Mouse (Mus musculus) intestine, postnatal 0 days (tissue): Measurements from ENCODE around the gene Exoc3l2. TPM values are rescaled to one million over a fixed set of nuclear protein-coding genes. Genes with fewer than 3 reads are reported as not detected.
"Not testable (repeated sequence)": the region's sequence is repeated elsewhere in the genome, so short reads cannot be mapped to it uniquely, and the experiment has no call there.

ENCODE experiments used
- ATAC-seq: fragments of 200-750 bp; cut with Nextera tagmentation; 2 replicates; pipeline ENCODE4 v1.8.0; 2017; ENCODE audit warnings: mild to moderate bottlenecking, moderate TSS enrichment, moderate library complexity
- H3K27ac ChIP-seq: fragments of 300-500 bp; sonication (generic); 2 replicates; pipeline ENCODE4 v1.5.1; 2014; ENCODE audit warnings: mild to moderate bottlenecking, low read depth, low read length, moderate library complexity
- H3K27me3 ChIP-seq: fragments of 300-500 bp; sonication (generic); replicated peaks from 2 replicates; pipeline ENCODE4 v1.6.1; 2014; ENCODE audit warnings: low read length, mixed read lengths; ENCODE audit not compliant: control insufficient read depth, insufficient read depth
- H3K36me3 ChIP-seq: fragments of 300-500 bp; sonication (generic); 2 replicates; pipeline ENCODE4 v1.6.1; 2014; ENCODE audit warnings: mild to moderate bottlenecking, moderate library complexity; ENCODE audit not compliant: control insufficient read depth, insufficient read depth
- H3K4me1 ChIP-seq: fragments of 300-500 bp; sonication (generic); replicated peaks from 2 replicates; pipeline ENCODE4 v1.6.1; 2014; ENCODE audit warnings: antibody characterized with exemption, low read length, mixed read lengths; ENCODE audit not compliant: control insufficient read depth, insufficient read depth
- H3K4me2 ChIP-seq: fragments of 300-500 bp; sonication (generic); replicated peaks from 2 replicates; pipeline ENCODE4 v1.6.1; 2014; ENCODE audit warnings: low read depth, mild to moderate bottlenecking, moderate library complexity
- H3K4me3 ChIP-seq: fragments of 300-500 bp; sonication (generic); 2 replicates; pipeline ENCODE4 v1.5.1; 2014; ENCODE audit warnings: low read depth, low read length
- H3K9ac ChIP-seq: fragments of 300-500 bp; sonication (generic); 2 replicates; pipeline ENCODE4 v1.6.1; 2014; ENCODE audit warnings: mild to moderate bottlenecking, low read depth, low read length
- H3K9me3 ChIP-seq: fragments of 300-500 bp; sonication (generic); 2 replicates; pipeline ENCODE4 v1.6.1; 2016; ENCODE audit warnings: mixed run types; ENCODE audit not compliant: control insufficient read depth
- CTCF ChIP-seq: sonication (generic); IDR thresholded peaks from 2 replicates; pipeline ENCODE4 v1.5.1; 2016; ENCODE audit warnings: low read depth, mild to moderate bottlenecking, control low read depth, antibody characterized with exemption, moderate library complexity
- WGBS: fragments of 180-500 bp; shearing (Covaris S2); extraction: QIAGEN DNeasy Blood & Tissue Kit; methylation state at CpG from one replicate; pipeline ENCODE4 v1.1.7; 2014; 5-methylcytosine and 5-hydroxymethylcytosine counted together
- polyA plus RNA-seq: library from polyadenylated mRNA; unstranded; fragments of >200 nt; fragmentation: Nextera tagmentation; extraction: Ambion mirVana; gene quantifications from 2 replicates; pipeline ENCODE4 v1.2.1, GENCODE M21; 2015

Exoc3l2 gene
- polyA plus RNA-seq, 1 experiment from 2014 or later, result 1.1 TPM

DNA sequence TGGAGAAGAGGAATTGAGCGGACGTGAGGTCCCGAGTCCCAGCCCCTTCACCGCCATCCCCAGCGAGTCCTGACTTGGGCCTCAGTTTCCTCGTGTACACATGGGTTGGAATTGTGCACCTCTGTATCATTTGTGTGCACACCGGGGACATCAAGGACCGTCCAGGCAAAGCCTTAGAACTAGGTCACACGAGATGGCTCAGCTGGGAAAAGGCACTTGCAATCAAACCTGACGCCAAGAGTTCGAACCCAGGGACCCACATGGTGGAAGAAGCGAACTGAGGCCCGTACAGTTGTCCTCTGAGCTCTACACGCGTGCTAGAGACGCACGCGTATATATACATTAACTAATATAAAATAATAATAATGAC lies 44.5 kb downstream of the Exoc3l2 start:
- peak overlapping the region; percentile 90 for H3K4me2 ChIP-seq
- H3K9ac ChIP-seq, result peak overlapping the region; percentile 54
- no peaks in the 10 kb centered on the region for H3K9me3 ChIP-seq
- H3K4me1 ChIP-seq, result 0 out of 2 replicates have a peak, but pooled peaks cover 5% of the 10 kb centered on the region
- no peak for ATAC-seq
- peak overlapping the region; percentile 83 for H3K4me3 ChIP-seq
- no peaks in the 10 kb centered on the region for H3K36me3 ChIP-seq
- no peak overlapping the region; the same call in 1 of the 2 replicates for H3K27ac ChIP-seq
- no peak for TF ChIP-seq CTCF
- no peaks in the 10 kb centered on the region for H3K27me3 ChIP-seq
- WGBS, result 5% methylated on average over 18 of the region's 18 CpGs

DNA sequence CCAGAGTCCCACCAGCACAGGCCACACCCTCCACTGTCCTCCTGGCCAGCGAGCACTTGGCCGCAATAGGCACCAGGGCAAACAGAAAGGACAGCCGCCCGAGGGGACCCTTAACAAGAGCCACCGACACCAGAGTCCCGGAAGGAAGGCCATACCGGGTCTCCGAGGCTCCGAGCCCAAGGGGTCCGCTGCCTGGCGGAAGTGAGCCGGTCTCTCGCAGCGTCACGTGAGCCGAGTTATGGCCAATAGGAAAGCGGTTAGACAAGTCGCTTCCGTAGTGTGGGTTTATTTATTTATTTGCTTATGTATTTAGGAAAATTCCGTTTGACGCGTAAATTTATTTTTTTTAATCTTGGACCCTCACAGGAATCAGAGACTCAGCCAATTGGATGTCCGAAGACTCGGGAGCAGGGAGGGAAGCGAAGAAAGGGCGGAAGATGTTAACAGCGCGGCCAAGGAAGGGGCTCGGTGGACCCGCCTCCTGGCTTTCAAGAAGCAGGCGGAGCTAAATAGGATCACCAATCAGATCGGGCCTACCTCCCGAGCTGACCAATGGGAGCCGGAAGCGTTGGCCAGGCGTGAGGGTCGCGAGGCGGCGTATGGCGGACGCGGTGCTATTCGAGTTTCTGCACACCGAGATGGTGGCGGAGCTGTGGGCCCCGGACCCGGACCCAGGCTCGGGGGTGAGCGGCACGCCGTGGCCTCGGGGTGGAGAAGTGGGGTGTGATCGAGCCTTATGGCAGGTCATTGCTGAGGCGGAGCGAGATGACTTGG lies 45.2 kb downstream of the Exoc3l2 start, which contains the start of the genes Bloc1s3 and Trappc6a:
Bloc1s3 (minus strand) TSS at position 218 of the 774 bp plus-strand sequence.
Trappc6a (plus strand) TSS at position 246 of the 774 bp plus-strand sequence.
- WGBS, result under 1% methylated on average over 56 of the region's 56 CpGs
- no peak for TF ChIP-seq CTCF
- Histone ChIP-seq H3K27ac (peak within 1 kb of the TSS; percentile 46), H3K27me3 (no peaks in the 10 kb centered on the region), H3K4me2 (peak within 1 kb of the TSS; percentile 90), H3K4me3 (peak within 1 kb of the TSS; percentile 83), H3K36me3 (no peaks in the 10 kb centered on the region), H3K4me1 (0 out of 2 replicates have a peak, but pooled peaks cover 5% of the 10 kb centered on the region), H3K9me3 (no peaks in the 10 kb centered on the region), H3K9ac (peak within 1 kb of the TSS; percentile 54)
- ATAC-seq, result peak; percentile 91

DNA sequence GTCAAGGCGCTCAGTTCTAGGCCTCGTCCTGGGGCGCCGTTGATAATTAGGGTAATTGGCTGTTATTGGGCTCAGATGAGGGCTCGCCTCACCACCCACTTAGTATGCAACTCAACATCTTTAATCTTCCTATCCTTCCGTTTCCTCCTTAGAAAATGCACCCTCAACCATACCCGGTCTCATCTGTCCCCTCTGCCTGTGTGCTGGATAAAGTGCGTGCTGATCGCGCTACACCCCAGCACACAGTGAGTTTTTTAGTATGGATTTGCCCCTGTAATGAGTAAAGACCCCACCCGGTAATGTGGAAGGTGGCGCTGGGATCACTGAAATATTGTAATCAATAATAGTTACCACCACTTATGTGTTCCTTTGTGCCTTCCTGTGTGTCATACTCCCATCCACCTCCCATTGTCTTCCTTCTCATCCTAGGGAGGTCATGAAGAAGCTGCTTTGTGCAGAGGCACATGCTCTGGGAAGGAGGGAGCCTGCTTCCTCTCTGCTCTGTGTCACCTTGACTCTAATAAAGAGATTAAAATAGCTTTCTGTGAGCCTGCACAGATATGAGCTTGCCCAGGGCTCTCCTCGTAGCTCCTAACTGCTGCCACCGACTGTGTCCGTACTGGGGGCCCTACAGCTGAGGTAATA lies 45.9 kb downstream of the Exoc3l2 start:
- H3K4me1 ChIP-seq, result 0 out of 2 replicates have a peak, but pooled peaks cover 5% of the 10 kb centered on the region
- peak overlapping the region; percentile 83 for H3K4me3 ChIP-seq
- ATAC-seq, result no peak
- H3K4me2 ChIP-seq, result peak overlapping the region; percentile 90
- H3K9me3 ChIP-seq, result no peaks in the 10 kb centered on the region
- 2% methylated on average over 15 of the region's 15 CpGs for whole genome bisulfite sequencing
- no peak for TF ChIP-seq CTCF
- H3K9ac ChIP-seq, result peak overlapping the region; percentile 54
- H3K27me3 ChIP-seq, result no peaks in the 10 kb centered on the region
- H3K27ac ChIP-seq, result peak overlapping the region; percentile 46; the same call in 1 of the 2 replicates
- H3K36me3 ChIP-seq, result no peaks in the 10 kb centered on the region

DNA sequence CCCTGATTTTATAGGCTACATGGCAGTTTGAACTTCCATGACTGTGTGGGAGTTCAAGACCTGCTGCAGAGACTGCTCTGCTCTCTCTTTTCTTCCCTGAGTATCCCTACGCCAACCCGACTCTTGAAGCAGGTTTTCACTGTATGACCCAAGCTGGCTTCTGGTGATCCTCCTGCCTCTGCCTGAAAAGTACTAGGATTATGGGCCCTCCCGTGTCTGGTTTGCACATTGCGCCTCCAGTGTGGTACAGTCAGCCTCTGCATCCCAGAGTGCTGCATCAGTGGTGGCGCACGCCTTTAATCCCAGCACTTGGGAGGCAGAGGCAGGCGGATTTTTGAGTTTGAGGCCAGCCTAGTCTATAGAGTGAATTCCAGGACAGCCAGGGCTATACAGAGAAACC lies 46.7 kb downstream of the Exoc3l2 start:
- Histone ChIP-seq H3K36me3 (no peaks in the 10 kb centered on the region), H3K4me1 (0 out of 2 replicates have a peak, but pooled peaks cover 5% of the 10 kb centered on the region), H3K9ac (no peak overlapping the region), H3K27ac (no peak overlapping the region), H3K27me3 (no peaks in the 10 kb centered on the region), H3K4me2 (peak overlapping the region; percentile 90), H3K4me3 (no peak overlapping the region), H3K9me3 (no peaks in the 10 kb centered on the region)
- TF ChIP-seq CTCF, result no peak
- ATAC-seq, result no peak
- WGBS, result 97% methylated on average over 7 of the region's 7 CpGs

DNA sequence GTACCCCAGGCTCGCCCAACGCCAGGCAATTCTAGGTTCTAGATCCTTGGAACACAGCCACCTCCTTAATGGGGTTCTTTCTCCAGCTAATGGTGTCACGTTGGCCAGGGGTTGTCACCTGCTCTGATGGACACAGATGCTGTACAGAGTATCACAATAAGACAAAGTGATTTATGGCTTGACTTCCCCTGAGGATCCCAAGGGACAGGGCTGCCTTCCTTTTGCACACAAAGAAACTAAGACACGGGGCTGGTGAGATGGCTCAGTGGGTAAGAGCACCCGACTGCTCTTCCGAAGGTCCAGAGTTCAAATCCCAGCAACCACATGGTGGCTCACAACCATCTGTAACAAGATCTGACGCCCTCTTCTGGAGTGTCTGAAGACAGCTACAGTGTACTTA lies 48.8 kb downstream of the Exoc3l2 start:
- H3K27me3 ChIP-seq, H3K4me2 ChIP-seq, H3K27ac ChIP-seq, H3K36me3 ChIP-seq, H3K9me3 ChIP-seq, H3K4me3 ChIP-seq, ATAC-seq, H3K9ac ChIP-seq, H3K4me1 ChIP-seq: not testable (repeated sequence)
- WGBS, result 85% methylated on average over 6 of the region's 7 CpGs

DNA sequence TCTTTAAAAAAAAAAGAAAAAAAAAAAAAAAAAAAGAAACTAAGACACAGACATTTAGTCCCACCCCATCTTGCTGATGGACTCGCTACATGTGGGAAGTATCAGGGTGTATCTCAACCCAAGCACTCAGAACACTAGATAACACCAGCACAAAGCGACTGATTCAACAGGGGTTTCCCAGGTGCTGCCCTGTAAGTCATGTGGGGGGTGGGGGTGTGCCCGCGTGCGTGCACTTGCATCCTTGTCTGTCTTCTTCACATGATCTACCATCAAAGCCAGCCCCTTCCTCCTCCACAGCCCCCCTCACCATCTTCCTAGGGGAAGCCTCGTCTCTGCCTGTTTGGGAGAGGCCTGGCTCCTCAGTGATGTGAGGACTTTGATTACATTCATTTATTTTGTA lies 49.2 kb downstream of the Exoc3l2 start:
- Histone ChIP-seq H3K4me3 (no peak overlapping the region), H3K9me3 (no peaks in the 10 kb centered on the region), H3K9ac (no peak overlapping the region), H3K27me3 (no peaks in the 10 kb centered on the region), H3K36me3 (no peaks in the 10 kb centered on the region), H3K4me1 (0 out of 2 replicates have a peak, but pooled peaks cover 1% of the 10 kb centered on the region), H3K4me2 (no peak overlapping the region), H3K27ac (no peak overlapping the region)
- ATAC-seq, result no peak
- WGBS, result 83% methylated on average over 6 of the region's 6 CpGs
- TF ChIP-seq CTCF, result no peak
